Mouse (Mus musculus) heart, embryonic 16.5 days (tissue): ENCODE results near the gene Dnah7a. TPM values are rescaled to one million over a fixed set of nuclear protein-coding genes. Genes with fewer than 3 reads are reported as not detected.
"Not testable (repeated sequence)": the region's sequence is repeated elsewhere in the genome, so short reads cannot be mapped to it uniquely, and the experiment has no call there.

Source experiments
- ATAC-seq: fragments of 200-750 bp; cut with Nextera tagmentation; replicated peaks from 2 replicates; pipeline ENCODE4 v1.8.0; 2017; ENCODE audit warnings: moderate number of reproducible peaks; ENCODE audit not compliant: insufficient read depth, low FRiP score; ENCODE audit errors: extremely low read depth
- H3K27ac ChIP-seq: fragments of 300-500 bp; sonication (generic); 2 replicates; pipeline ENCODE4 v1.5.1; 2014; ENCODE audit warnings: mild to moderate bottlenecking, low read length, control low read depth, moderate library complexity
- H3K27me3 ChIP-seq: fragments of 300-500 bp; sonication (generic); 2 replicates; pipeline ENCODE4 v1.6.1; 2014; ENCODE audit warnings: low read length, mixed read lengths; ENCODE audit not compliant: control insufficient read depth, insufficient read depth
- H3K36me3 ChIP-seq: fragments of 300-500 bp; sonication (generic); 2 replicates; pipeline ENCODE4 v1.6.1; 2014; ENCODE audit not compliant: control insufficient read depth, insufficient read depth
- H3K4me1 ChIP-seq: fragments of 300-500 bp; sonication (generic); 2 replicates; pipeline ENCODE4 v1.6.1; 2014; ENCODE audit warnings: low read length, mixed read lengths; ENCODE audit not compliant: control insufficient read depth, insufficient read depth
- H3K4me2 ChIP-seq: fragments of 300-500 bp; sonication (generic); 2 replicates; pipeline ENCODE4 v1.6.1; 2014; ENCODE audit warnings: low read depth, mild to moderate bottlenecking, control low read depth, low read length
- H3K4me3 ChIP-seq: fragments of 300-500 bp; sonication (generic); 2 replicates; pipeline ENCODE4 v1.5.1; 2014; ENCODE audit warnings: mild to moderate bottlenecking, control low read depth, low read length
- H3K9ac ChIP-seq: fragments of 300-500 bp; sonication (generic); 2 replicates; pipeline ENCODE4 v1.6.1; 2014; ENCODE audit warnings: low read length, control low read depth
- H3K9me3 ChIP-seq: fragments of 300-500 bp; sonication (generic); replicated peaks from 2 replicates; pipeline ENCODE4 v1.6.1; 2016; ENCODE audit warnings: low read length; ENCODE audit not compliant: control insufficient read depth
- WGBS: fragments of 180-500 bp; shearing (Covaris S2); extraction: QIAGEN DNeasy Blood & Tissue Kit; methylation state at CpG from one replicate; pipeline ENCODE4 v1.1.7; 2014; 5-methylcytosine and 5-hydroxymethylcytosine counted together
- polyA plus RNA-seq: library from polyadenylated mRNA; unstranded; fragments of >200 nt; fragmentation: Nextera tagmentation; extraction: Ambion mirVana; gene quantifications from 2 replicates; pipeline ENCODE4 v1.2.1, GENCODE M21; 2015

The Dnah7a gene
- polyA plus RNA-seq, 1 experiment from 2014 or later = 0.25 TPM

DNA sequence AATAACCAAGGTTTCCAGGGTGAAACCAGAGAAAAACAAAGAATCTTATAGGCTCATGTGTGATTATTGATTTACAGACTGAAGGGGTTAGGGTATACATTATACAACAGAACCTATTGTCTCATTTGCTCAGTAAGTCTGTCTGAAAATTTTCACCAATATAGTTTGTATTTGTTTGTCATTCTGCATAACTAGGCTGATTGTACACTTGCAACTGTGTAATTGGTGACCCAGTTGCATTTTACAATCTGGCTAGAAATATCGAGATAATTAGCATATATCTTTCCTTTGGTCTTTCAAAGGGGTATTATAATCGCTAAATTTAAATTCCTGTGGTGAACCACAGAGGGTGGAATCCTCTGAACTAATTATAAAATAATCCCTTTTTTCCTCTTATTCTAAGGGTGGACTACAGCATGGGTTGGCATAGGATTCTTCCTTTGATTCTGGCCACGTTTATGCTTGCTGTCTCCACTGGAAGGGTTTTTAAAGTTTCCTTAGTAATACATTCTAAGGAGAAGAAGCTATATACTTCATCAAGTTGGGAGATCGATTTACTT, 34.3 kb upstream of the Dnah7a start:
- ATAC-seq = no peak
- H3K9ac ChIP-seq = no peak overlapping the region
- no peak overlapping the region for H3K27ac ChIP-seq
- 81% methylated on average over 4 of the region's 4 CpGs for WGBS
- H3K27me3 ChIP-seq = no peaks in the 10 kb centered on the region
- H3K4me1 ChIP-seq = no peaks in the 10 kb centered on the region
- H3K4me3 ChIP-seq = no peak overlapping the region
- no peaks in the 10 kb centered on the region for H3K9me3 ChIP-seq
- no peak overlapping the region for H3K4me2 ChIP-seq
- no peaks in the 10 kb centered on the region for H3K36me3 ChIP-seq

DNA sequence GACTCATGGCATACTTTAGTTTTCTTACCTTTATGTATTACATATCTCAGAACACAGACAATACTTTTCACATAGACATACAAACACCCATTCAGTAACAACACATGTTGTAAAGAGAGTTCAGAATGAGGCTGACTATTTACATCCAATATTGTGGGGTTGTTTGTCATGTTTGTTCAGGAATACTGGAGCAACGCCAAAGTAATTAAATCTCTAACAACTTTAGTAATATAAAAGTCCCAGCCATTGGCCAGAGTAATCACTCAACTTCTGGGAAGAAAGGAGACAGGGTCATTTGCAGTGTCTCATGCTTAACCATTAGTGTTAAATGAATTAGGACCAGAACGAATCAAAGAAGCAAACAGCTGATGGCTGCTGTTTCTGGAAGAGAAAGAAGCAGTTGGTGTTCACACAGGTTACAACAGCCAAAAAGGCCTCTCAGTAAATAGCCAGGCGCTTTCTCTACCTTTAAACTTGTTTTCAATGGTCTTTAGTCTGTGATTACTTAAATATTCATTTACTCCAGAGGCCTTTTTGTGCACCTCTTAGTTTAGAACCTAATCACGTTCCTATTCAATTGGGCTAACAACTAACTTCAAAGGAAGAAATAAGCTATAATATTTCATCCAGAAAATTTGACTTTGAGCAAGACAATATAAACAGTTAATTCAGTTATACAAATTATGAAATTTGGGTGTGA, 33.6 kb upstream of the Dnah7a start:
- not testable (repeated sequence) for H3K9me3 ChIP-seq, H3K4me1 ChIP-seq, ATAC-seq, H3K36me3 ChIP-seq, H3K4me3 ChIP-seq, H3K27ac ChIP-seq, H3K9ac ChIP-seq, H3K27me3 ChIP-seq, H3K4me2 ChIP-seq
- WGBS = 69% methylated on average over 3 of the region's 4 CpGs

DNA sequence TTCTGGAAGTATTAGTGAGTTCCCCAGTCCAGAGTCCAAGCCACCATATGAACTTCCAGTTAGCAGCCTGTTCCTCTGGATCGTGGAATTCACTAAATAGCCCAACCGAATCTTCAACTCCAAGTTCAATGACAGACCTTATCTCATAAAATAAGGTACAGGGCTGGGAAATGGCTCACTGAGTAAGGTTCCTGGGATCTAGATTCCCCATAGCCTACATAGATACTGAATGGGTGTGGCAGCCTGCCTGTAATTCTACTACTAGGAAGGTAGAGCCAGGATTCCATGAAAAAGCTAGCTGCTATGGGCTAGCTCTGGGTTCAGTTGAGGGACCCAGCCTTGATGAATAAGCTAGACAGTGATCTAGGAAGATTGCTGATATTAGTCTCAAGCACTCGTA, 30.0 kb upstream of the Dnah7a start:
- no peak overlapping the region for H3K9ac ChIP-seq
- no peaks in the 10 kb centered on the region for H3K4me1 ChIP-seq
- 87% methylated on average over 3 of the region's 3 CpGs for WGBS
- H3K4me2 ChIP-seq = no peak overlapping the region
- H3K27me3 ChIP-seq = no peaks in the 10 kb centered on the region
- H3K4me3 ChIP-seq = no peak overlapping the region
- H3K36me3 ChIP-seq = no peaks in the 10 kb centered on the region
- H3K9me3 ChIP-seq = no peaks in the 10 kb centered on the region
- no peak for ATAC-seq
- no peak overlapping the region for H3K27ac ChIP-seq

DNA sequence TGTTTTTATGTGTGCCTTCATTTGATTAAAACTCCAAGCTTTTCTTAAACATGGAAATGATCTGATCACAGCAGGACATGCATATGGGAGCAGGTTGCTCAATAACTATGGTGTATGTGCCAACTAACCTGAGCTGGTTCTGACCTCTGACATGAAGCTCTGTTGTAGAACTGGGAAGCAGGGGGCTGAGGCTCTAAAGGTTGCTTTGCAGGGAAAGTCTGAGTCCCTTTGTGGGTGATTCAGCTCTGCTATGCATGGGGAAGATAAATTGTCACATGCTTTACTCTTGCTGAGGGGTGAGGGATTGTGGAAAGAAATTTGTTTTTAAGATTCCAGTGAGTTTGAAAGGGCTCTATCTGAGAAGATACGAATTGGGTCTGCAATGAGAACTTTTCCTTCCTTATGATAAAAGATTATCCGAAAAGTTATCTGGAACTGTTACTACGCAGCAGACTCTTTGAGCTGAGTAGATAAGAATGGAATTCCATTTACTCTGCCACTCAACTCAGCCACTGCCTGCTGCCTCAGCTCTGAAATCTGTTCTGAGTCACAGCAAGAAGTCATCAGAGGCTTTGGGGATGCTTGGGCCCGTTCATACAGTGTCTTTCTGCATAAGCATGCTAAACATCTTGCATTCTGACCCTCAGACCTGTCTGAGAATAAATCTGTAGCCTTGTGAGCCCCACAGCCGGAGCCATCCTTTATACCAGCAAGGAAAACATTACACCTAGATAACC, 22.1 kb upstream of the Dnah7a start:
- Histone ChIP-seq H3K27ac (no peak overlapping the region), H3K27me3 (no peaks in the 10 kb centered on the region), H3K4me2 (no peak overlapping the region), H3K9ac (no peak overlapping the region), H3K4me1 (peaks cover 8% of the 10 kb centered on the region; the same call in 1 of the 2 replicates), H3K36me3 (no peaks in the 10 kb centered on the region), H3K9me3 (no peaks in the 10 kb centered on the region), H3K4me3 (no peak overlapping the region)
- WGBS = 16% methylated on average over 5 of the region's 5 CpGs
- ATAC-seq = no peak

DNA sequence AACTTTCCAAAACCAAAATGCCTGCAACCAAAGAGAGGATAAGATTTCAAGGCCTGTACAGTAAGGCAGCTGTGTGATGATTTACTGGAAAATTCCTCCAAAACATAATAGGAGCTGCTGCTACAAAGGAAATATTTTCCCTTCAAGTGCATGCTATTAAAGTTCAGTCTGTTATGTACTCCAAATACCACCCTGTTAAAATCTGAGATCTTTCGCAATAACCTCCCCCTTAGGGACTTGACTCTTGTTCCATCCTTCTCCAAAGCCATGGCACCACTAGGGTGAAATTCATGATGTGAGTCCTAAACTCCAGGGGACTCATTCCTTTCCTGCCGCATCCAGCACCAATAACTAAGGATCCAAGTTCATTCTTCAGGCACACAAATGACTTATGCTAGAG, 20.3 kb upstream of the Dnah7a start:
- H3K36me3 ChIP-seq = no peaks in the 10 kb centered on the region
- ATAC-seq = no peak
- 92% methylated on average over 2 of the region's 2 CpGs for WGBS
- no peak overlapping the region for H3K9ac ChIP-seq
- H3K27ac ChIP-seq = no peak overlapping the region
- no peak overlapping the region for H3K4me3 ChIP-seq
- H3K4me2 ChIP-seq = no peak overlapping the region
- no peaks in the 10 kb centered on the region for H3K9me3 ChIP-seq
- peaks cover 8% of the 10 kb centered on the region; the same call in 1 of the 2 replicates for H3K4me1 ChIP-seq
- no peaks in the 10 kb centered on the region for H3K27me3 ChIP-seq

DNA sequence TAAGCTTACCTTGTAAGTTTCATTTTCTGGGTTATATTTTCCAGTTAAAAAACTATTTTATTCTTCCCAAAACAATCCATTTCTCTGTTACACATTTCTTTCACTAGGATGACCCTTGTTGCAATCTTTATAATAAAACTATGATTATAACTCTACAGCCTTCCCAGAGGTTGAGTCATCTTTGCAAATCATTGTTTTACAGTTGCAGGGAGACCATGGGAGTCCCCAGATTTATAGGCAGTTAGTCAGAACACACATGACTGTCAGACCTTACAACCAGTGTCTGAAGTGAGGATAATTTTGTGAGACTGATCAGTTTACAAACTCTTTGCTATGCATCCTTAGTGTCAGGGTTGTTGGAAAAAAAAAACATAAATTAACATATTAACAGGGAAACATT, 14.8 kb upstream of the Dnah7a start:
- Histone ChIP-seq H3K27me3 (no peaks in the 10 kb centered on the region), H3K4me1 (no peaks in the 10 kb centered on the region), H3K9ac (no peak overlapping the region), H3K4me2 (no peak overlapping the region), H3K9me3 (no peaks in the 10 kb centered on the region), H3K36me3 (no peaks in the 10 kb centered on the region), H3K27ac (no peak overlapping the region), H3K4me3 (no peak overlapping the region)
- ATAC-seq = no peak

DNA sequence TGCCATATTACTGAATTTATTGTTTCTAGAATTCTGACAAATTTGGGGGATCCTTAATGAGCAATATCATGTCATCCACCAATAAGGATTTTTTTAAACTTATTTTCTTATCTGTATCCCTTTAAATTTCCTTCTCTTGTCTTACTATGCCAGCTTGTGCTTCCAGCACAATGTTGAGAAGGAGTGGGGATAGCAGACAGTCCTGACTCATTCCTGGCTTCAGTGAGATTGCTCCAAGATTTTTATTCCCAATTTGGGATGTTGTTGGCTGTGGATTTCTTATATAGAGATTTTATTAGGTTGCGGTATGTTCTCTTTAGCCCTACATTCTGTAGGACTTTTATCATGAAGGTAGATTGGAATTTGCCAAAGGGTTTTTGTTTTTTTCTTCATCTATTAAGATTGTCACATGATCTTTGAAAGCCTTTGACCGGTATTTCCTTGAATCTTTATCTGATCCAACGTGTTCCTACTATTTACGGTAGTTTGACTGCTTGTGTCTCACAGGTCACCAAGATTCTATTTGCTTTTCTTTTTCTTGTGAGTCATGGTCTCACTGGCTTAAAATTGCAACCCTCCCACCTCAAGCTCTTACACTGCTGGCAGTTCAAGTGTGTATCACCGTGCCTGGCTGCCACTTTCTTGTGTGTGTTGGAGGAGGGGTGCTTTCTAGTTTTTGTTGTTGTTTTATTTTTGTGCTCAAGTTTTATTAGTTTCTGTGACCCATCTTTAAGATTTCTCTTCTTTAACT, 14.2 kb upstream of the Dnah7a start:
- no peak overlapping the region for H3K9ac ChIP-seq
- no peaks in the 10 kb centered on the region for H3K4me1 ChIP-seq
- no peak for ATAC-seq
- H3K36me3 ChIP-seq = no peaks in the 10 kb centered on the region
- no peak overlapping the region for H3K4me3 ChIP-seq
- no peak overlapping the region for H3K4me2 ChIP-seq
- no peak overlapping the region for H3K27ac ChIP-seq
- WGBS = 64% methylated on average over 5 of the region's 5 CpGs
- no peaks in the 10 kb centered on the region for H3K27me3 ChIP-seq
- H3K9me3 ChIP-seq = no peaks in the 10 kb centered on the region

DNA sequence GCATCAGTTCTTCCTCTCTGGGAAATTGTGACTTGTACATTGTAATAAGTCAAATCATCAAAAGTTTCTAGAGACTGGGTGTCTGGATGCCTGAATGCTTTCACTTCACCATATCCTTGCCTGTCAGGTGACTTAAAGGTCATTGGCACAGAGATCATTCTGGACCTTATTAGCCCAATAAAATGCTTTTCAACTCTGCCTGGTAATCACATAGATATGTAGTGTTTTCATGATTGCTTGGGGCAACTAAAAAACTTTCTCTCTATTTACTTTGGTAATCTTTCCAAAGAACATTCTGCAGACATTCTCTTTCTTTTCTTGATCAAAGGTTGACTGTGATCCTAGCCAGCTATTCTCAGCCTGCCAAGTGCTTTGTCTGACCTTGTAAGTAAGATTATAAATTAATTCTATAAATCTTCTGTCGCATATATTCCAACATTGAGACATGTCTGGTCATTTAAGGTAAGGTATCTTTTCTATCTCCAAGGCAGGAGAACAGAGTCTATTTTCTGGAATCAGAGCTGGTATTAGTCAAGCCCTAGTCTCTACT, 9.5 kb upstream of the Dnah7a start:
- Histone ChIP-seq H3K27ac (no peak overlapping the region), H3K4me3 (no peak overlapping the region), H3K4me1 (no peaks in the 10 kb centered on the region), H3K4me2 (no peak overlapping the region), H3K9me3 (no peaks in the 10 kb centered on the region), H3K9ac (no peak overlapping the region), H3K36me3 (no peaks in the 10 kb centered on the region), H3K27me3 (no peaks in the 10 kb centered on the region)
- no peak for ATAC-seq
- WGBS = 81% methylated on average over 1 of the region's 1 CpGs
